Mouse (Mus musculus) cerebellum, postnatal 25 days (tissue): Measurements from ENCODE around the gene Keap1.
"Not testable (repeated sequence)": the region's sequence is repeated elsewhere in the genome, so short reads cannot be mapped to it uniquely, and the experiment has no call there.

Source experiments
- DNase-seq, 2 experiments: peaks; one replicate each; pipeline ENCODE4 v3.0.0; 2021; ENCODE audit warnings: mixed read lengths in 2 of 2

Gene Keap1

GRCm38 (mm10) chr9:21238733-21239464, at the start of gene Keap1:
Keap1 (minus strand) TSS chr9:21239361.
- DNase-seq = peak; percentile 89 to 90

- DNase-seq = no peak
Measured at GRCm38 (mm10) chr9:21288404-21289336, 49.5 kb upstream of the Keap1 start.

DNA sequence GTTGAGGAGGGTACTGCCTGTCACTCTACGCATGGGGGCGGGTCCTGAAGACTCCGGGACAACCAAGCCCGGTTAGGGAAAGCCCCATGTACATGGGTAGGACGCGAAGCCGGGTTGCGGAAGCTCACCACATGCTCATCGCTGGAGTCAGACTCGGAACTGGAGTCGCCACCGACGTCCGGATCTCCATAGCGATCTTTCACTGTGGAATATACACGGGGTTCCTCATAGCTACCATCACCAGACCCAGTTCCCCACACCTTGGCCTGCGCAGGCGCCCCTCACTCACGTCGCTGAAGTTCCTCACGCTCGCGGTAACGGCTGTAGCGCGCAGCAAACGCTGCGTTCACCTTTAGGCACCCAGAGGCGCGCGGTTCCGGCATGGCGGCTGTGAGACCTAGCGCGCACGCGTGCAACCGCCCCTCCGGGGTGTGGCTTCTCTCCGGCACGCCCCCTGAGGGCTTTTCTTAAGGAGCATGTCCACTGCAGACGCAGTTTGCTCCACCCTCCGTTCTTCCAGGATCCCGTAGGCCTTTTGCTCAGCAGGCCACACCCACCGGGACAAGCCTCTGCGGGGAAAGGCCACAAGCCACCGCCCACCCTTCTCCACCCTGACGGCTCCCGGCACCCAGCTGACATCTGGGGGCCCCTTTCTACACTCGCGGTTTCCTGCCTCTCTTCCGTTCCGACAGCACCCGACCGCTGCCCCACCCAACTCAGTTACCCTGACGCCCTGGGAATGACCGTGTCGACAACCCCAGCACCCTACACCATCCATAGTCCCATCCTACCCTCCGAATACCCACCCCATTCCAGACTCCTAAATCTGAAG, 48.6 kb upstream of the Keap1 start, which contains the start of gene Kri1:
Gene Kri1, minus strand, starts transcription at position 399 of the 832 bp plus-strand sequence.
- peak; percentile 97 to 98 for DNase-seq

- DNase-seq = no peak
Measured at GRCm38 (mm10) chr9:21286753-21287152, 47.6 kb upstream of the Keap1 start.

- DNase-seq = no peak
Measured at GRCm38 (mm10) chr9:21283994-21284393, 44.8 kb upstream of the Keap1 start.

- DNase-seq = no peak
Measured at GRCm38 (mm10) chr9:21283591-21283990, 44.4 kb upstream of the Keap1 start.

- no peak for DNase-seq
Measured at GRCm38 (mm10) chr9:21277776-21278175, 38.6 kb upstream of the Keap1 start.

GRCm38 (mm10) chr9:21276307-21276706, 37.1 kb upstream of the Keap1 start:
- DNase-seq = no peak

DNA sequence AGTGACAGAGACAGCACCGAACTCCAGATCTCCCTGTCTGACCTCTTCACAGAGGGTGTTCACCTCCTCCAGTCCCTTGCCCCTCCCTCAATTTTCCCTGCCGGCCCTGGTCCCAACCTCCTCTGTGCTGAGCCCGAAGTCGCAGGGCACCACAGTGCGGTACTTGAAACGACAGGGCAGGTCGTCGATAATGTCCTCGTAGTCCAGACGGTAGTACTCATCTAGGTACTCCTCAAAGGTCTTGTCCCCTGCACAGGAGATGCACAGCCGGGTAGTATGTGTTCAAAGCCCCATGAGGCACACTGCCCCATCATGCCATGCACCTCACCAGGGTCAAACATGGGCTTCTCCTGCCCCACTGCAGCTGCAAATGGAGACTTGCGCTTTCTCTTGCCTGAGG, 36.6 kb upstream of the Keap1 start:
- no peak for DNase-seq

DNA sequence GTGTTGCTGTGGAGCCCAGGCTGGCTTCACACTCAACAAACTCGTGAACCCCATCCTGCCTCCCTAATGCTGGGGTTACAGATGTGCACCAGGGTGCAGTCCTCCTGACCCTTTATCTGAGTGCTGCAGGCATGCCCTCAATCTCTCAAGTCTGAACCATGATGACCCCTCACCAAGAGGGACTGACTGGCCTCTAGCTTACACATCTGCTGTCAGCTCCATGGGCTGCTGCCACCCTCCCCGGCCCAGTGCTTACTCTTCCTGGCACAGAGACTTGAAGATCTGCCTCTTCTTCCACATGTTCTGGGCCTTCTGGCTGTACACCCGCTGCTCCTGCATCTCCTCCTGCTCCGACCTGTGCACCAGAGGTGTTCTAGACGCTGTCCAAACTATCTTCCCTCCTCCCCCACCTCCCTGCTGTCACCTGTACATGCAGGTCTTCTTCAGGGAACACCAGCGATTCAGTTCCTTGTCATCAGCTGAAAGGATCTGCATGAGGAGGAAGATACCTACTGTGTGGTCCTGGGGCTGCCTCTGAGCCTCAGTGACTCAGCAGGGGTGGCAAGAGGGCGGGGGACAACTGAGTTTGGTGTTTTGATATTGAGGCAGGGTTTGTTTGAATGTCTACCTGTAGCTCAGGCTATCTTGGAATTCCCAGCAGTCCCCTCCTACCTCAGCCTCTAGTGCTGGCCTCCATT, 36.0 kb upstream of the Keap1 start:
- no peak for DNase-seq

GRCm38 (mm10) chr9:21274336-21274735, 35.2 kb upstream of the Keap1 start:
- no peak for DNase-seq

GRCm38 (mm10) chr9:21273520-21274228, 34.5 kb upstream of the Keap1 start:
- no peak for DNase-seq

DNA sequence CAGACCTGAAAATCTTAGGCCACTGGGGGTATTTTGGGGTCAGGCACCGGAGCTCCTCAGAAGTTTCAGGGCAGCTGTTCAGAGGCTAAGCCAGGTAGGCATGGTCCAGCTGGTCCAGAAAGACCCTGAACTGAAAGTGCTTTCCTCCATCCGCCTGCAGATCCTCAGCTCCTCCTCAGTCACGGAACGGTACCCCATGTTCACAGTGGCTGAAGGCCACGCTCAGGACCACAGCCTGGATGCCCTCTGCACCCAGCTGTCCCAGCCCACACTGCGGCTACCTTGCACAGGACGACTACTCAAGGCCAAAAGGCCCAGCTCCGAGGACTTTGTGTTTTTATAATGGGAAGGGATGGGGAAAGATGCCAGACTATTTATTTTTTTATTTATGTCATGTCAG, 33.9 kb upstream of the Keap1 start:
- no peak for DNase-seq

DNA sequence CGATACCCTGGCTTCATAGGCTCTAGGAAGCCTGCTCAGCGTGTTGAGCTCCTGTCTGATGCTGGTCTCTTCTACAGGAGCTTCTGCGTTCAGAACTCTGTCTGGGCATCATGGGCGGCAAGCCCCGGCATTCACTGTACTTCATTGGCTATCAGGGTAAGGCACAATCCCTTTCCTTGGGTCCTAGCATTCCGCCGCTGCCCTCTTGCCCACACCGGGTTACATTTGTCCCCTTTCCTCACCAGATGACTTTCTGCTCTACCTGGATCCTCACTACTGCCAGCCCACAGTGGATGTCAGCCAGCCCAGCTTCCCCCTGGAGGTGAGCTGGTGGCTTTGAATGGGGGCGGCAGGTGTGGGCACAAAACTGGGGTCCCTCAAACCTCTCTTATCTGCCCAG, 33.2 kb upstream of the Keap1 start:
- DNase-seq = no peak

DNA sequence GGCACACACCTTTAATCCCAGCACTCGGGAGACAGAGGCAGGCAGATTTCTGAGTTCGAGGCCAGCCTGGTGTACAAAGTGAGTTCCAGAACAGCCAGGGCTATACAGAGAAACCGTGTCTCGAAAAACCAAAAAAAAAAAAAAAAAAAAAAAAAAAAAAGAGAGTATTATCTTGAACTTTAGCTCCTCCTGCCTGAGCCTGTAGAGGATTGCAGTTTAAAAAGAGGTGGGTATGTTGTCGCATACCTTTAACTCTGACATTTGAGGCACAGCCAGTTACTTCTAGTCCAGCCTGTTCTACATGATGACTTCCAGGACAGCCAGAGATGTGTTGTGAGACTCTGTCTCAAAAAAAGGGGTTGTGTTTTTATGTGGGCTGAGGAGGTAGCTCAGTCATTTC, 30.4 kb upstream of the Keap1 start:
- DNase-seq = not testable (repeated sequence)

- no peak for DNase-seq
Measured at GRCm38 (mm10) chr9:21268305-21268704, 29.1 kb upstream of the Keap1 start.

DNA sequence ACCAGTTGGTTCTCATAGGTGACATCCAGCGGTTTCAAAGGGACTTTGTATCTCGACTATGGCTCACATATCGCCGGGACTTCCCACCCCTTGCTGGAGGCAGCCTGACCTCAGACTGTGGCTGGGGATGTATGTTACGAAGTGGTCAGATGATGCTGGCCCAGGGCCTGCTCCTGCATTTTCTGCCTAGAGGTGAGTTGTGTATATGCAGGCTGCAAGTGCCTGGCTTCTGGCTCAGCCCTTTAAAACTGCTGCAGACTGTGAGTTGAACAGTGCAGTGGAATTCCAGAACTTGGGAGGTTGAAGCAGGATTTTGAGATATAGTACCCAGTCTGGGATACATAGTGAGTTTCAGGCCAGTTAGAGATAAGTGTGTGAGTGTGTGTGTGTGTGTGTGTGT, 27.7 kb upstream of the Keap1 start:
- no peak for DNase-seq

GRCm38 (mm10) chr9:21265611-21266010, 26.4 kb upstream of the Keap1 start:
- no peak for DNase-seq

GRCm38 (mm10) chr9:21265000-21265561, 25.9 kb upstream of the Keap1 start, which contains the start of gene Atg4d:
Atg4d (plus strand) TSS chr9:21265293.
- peak; percentile 97 to 99 for DNase-seq

DNA sequence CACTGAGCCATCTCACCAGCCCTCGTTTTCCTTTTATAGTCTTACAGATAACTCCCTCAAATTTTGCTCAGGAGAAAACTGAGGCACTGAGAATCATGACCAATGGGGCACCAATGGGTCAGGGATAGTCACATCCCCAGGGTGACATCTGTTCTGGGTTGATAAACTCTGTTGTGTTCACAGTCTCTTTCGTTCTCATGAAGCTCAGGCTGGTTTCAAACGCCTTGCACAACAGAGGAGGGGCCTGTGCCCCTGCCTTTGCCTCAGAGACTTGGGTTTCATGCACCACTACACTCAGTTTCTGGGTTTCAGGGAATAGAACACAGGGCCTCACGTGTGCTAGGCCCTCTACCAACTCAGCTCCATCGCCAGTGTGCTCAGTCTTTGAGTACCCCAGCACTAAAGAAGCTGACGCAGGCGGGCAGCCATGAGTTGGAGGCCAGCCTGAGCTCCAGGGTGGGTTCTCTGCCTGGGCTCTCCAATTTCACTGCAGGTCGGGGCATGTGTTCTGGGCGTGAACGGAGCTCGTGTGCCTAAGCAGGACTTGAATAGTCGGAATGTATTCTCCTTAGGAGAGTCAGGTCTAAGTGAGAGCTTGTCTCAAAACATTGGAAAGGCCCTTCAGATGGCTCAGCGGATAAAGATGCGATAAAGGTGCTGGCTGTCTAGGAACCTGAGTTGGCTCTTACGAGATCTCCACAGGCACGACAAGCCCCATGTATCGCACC, 25.3 kb upstream of the Keap1 start:
- no peak for DNase-seq
